Mouse (Mus musculus) heart, postnatal 10 days (tissue): ENCODE results near the gene Susd1. TPM values are rescaled to one million over a fixed set of nuclear protein-coding genes. Genes with fewer than 3 reads are reported as not detected.
A peak's percentile ranks its signal among the peaks of the same experiment; 100 is the strongest.

Source experiments
- DNase-seq, 2 experiments: peaks; one replicate each; pipeline ENCODE4 v3.0.0; 2021
- intact Hi-C: fragments of 180-260 bp; cut with DNase I; formaldehyde crosslinking; loops from one replicate; pipeline ENCODE4 v1.15.1; 2025
- total RNA-seq, 2 experiments: library from RNA; stranded (reverse); gene quantifications; 2 replicates each; pipeline ENCODE4 v1.2.3; 2021

Susd1 gene
- under 1 TPM; 0.47 to 0.91 TPM for total RNA-seq

- DNase-seq, result peak; percentile 63
- intact Hi-C loops, result no loop called here
These were observed at the start of gene Susd1 for GRCm38 (mm10) chr4:59437990-59438854. Susd1 (minus strand) TSS chr4:59438633.

GRCm38 (mm10) chr4:59471306-59471705, 32.9 kb upstream of the Susd1 start:
- DNase-seq, result no peak
- intact Hi-C loops, result loop anchor here (5.0 kb wide), 1 partner anchor 36 kb away; no protein-coding TSS in a partner anchor

GRCm38 (mm10) chr4:59465449-59465848, 27.0 kb upstream of the Susd1 start:
- no peak for DNase-seq
- intact Hi-C loops, result no loop called here

GRCm38 (mm10) chr4:59464661-59465060, 26.2 kb upstream of the Susd1 start:
- intact Hi-C loops, result no loop called here
- no peak for DNase-seq

- intact Hi-C loops, result no loop called here
- no peak for DNase-seq
These were observed 24.1 kb upstream of the Susd1 start for GRCm38 (mm10) chr4:59462494-59462893.

- no peak for DNase-seq
- intact Hi-C loops, result no loop called here
These were observed 22.8 kb upstream of the Susd1 start for GRCm38 (mm10) chr4:59461116-59461727.

GRCm38 (mm10) chr4:59459216-59459955, 21.0 kb upstream of the Susd1 start:
- intact Hi-C loops, result no loop called here
- no peak for DNase-seq

- DNase-seq, result peak; percentile 21 to 44
- intact Hi-C loops, result no loop called here
These were observed 19.5 kb upstream of the Susd1 start for GRCm38 (mm10) chr4:59457941-59458340.

GRCm38 (mm10) chr4:59457091-59457490, 18.7 kb upstream of the Susd1 start:
- intact Hi-C loops, result no loop called here
- DNase-seq, result no peak

- intact Hi-C loops, result no loop called here
- DNase-seq, result no peak
These were observed 17.0 kb upstream of the Susd1 start for GRCm38 (mm10) chr4:59455465-59455864.

- intact Hi-C loops, result no loop called here
- DNase-seq, result no peak
These were observed 15.6 kb upstream of the Susd1 start for GRCm38 (mm10) chr4:59454046-59454445.

GRCm38 (mm10) chr4:59452503-59452933, 14.1 kb upstream of the Susd1 start:
- intact Hi-C loops, result no loop called here
- no peak for DNase-seq

GRCm38 (mm10) chr4:59450906-59451305, 12.5 kb upstream of the Susd1 start:
- DNase-seq, result no peak
- intact Hi-C loops, result no loop called here

- intact Hi-C loops, result no loop called here
These were observed 11.9 kb upstream of the Susd1 start for GRCm38 (mm10) chr4:59450234-59450854.

GRCm38 (mm10) chr4:59447296-59447695, 8.9 kb upstream of the Susd1 start:
- intact Hi-C loops, result no loop called here
- DNase-seq, result no peak

More at GRCm38 (mm10) chr4:59450234-59450854, 11.9 kb upstream of the Susd1 start:
- DNase-seq, result no peak

- DNase-seq, result peak in 1 of 2 experiments; percentile 14
- intact Hi-C loops, result no loop called here
These were observed 7.1 kb upstream of the Susd1 start for GRCm38 (mm10) chr4:59445516-59445915.

GRCm38 (mm10) chr4:59444994-59445393, 6.6 kb upstream of the Susd1 start:
- no peak for DNase-seq
- intact Hi-C loops, result no loop called here

- DNase-seq, result no peak
- intact Hi-C loops, result no loop called here
These were observed 5.7 kb upstream of the Susd1 start for GRCm38 (mm10) chr4:59444085-59444484.

- intact Hi-C loops, result no loop called here
- no peak for DNase-seq
These were observed 2.8 kb upstream of the Susd1 start for GRCm38 (mm10) chr4:59441265-59441664.

GRCm38 (mm10) chr4:59439960-59440359, 1.5 kb upstream of the Susd1 start:
- peak; percentile 9 to 10 for DNase-seq

GRCm38 (mm10) chr4:59439041-59439440, 608 bp upstream of the Susd1 start:
- DNase-seq, result no peak
- intact Hi-C loops, result no loop called here

More at GRCm38 (mm10) chr4:59439960-59440359, 1.5 kb upstream of the Susd1 start:
- intact Hi-C loops, result no loop called here
